Mouse (Mus musculus) stomach, postnatal 0 days (tissue): Measurements from ENCODE around the gene Gm49510. TPM values are rescaled to one million over a fixed set of nuclear protein-coding genes. Genes with fewer than 3 reads are reported as not detected.

Source experiments
- ATAC-seq: fragments of 200-750 bp; cut with Nextera tagmentation; 2 replicates; pipeline ENCODE4 v1.8.0; 2017; ENCODE audit not compliant: low FRiP score, low TSS enrichment
- DNase-seq: peaks from one replicate; pipeline ENCODE4 v3.0.0-alpha.2; 2016; ENCODE audit warnings: low spot score
- H3K27ac ChIP-seq: fragments of 300-500 bp; sonication (generic); replicated peaks from 2 replicates; pipeline ENCODE4 v1.5.1; 2014; ENCODE audit warnings: mild to moderate bottlenecking, control low read depth
- H3K27me3 ChIP-seq: fragments of 300-500 bp; sonication (generic); 2 replicates; pipeline ENCODE4 v1.6.1; 2014; ENCODE audit warnings: low read length; ENCODE audit not compliant: control insufficient read depth, insufficient read depth
- H3K36me3 ChIP-seq: fragments of 300-500 bp; sonication (generic); 2 replicates; pipeline ENCODE4 v1.6.1; 2014; ENCODE audit warnings: low read length, mixed read lengths; ENCODE audit not compliant: control insufficient read depth, insufficient read depth
- H3K4me1 ChIP-seq: fragments of 300-500 bp; sonication (generic); replicated peaks from 2 replicates; pipeline ENCODE4 v1.6.1; 2014; ENCODE audit warnings: antibody characterized with exemption; ENCODE audit not compliant: control insufficient read depth, insufficient read depth
- H3K4me2 ChIP-seq: fragments of 300-500 bp; sonication (generic); replicated peaks from 2 replicates; pipeline ENCODE4 v1.6.1; 2014; ENCODE audit warnings: low read depth, mild to moderate bottlenecking, control low read depth, moderate library complexity
- H3K4me3 ChIP-seq: fragments of 300-500 bp; sonication (generic); 2 replicates; pipeline ENCODE4 v1.5.1; 2014; ENCODE audit warnings: low read depth, low read length, control low read depth
- H3K9ac ChIP-seq: fragments of 300-500 bp; sonication (generic); 2 replicates; pipeline ENCODE4 v1.6.1; 2014; ENCODE audit warnings: mild to moderate bottlenecking, low read length, control low read depth, mixed read lengths
- H3K9me3 ChIP-seq: fragments of 300-500 bp; sonication (generic); 2 replicates; pipeline ENCODE4 v1.6.1; 2016; ENCODE audit warnings: low read length; ENCODE audit not compliant: control insufficient read depth
- CTCF ChIP-seq: IDR thresholded peaks from 2 replicates; pipeline ENCODE4 v1.5.1; 2016; ENCODE audit warnings: antibody characterized with exemption, low read depth, mild to moderate bottlenecking, moderate library complexity
- EP300 ChIP-seq: optimal IDR thresholded peaks from 2 replicates; pipeline ENCODE3; 2016; ENCODE audit warnings: antibody characterized with exemption
- WGBS: fragments of 180-500 bp; shearing (Covaris S2); extraction: QIAGEN DNeasy Blood & Tissue Kit; methylation state at CpG from one replicate; pipeline ENCODE4 v1.1.7; 2014; 5-methylcytosine and 5-hydroxymethylcytosine counted together
- polyA plus RNA-seq: library from polyadenylated mRNA; unstranded; fragments of >200 nt; fragmentation: Nextera tagmentation; extraction: Ambion mirVana; gene quantifications from 2 replicates; pipeline ENCODE4 v1.2.1, GENCODE M21; 2015

Gene Gm49510
- polyA plus RNA-seq, 1 experiment from 2014 or later = 0.27 TPM

- TF ChIP-seq EP300 = no peak
- TF ChIP-seq CTCF = peak; percentile 90
- Histone ChIP-seq H3K9me3 (no peaks in the 10 kb centered on the region), H3K4me3 (no peak overlapping the region), H3K4me1 (peaks cover 3% of the 10 kb centered on the region; the same call in 1 of the 2 replicates), H3K36me3 (peaks cover 7% of the 10 kb centered on the region; the same call in 1 of the 2 replicates), H3K27ac (0 out of 2 replicates have a peak overlapping the region, but pooled peaks have one; percentile 13), H3K4me2 (no peak overlapping the region), H3K27me3 (no peaks in the 10 kb centered on the region), H3K9ac (no peak overlapping the region)
- WGBS = 20% methylated on average over 3 of the region's 3 CpGs
- DNase-seq (peak; percentile 67), ATAC-seq (peak; percentile 67)
These were observed 32.1 kb downstream of the Gm49510 start for GRCm38 (mm10) chr15:78931577-78931976.

GRCm38 (mm10) chr15:78934784-78935320 lies 35.4 kb downstream of the Gm49510 start, which contains the start of gene Nol12:
Nol12 (plus strand) TSS chr15:78934933.
- DNase-seq (peak; percentile 85), ATAC-seq (peak; percentile 74)
- peak within 1 kb of the TSS; percentile 79 for H3K4me2 ChIP-seq
- no peaks in the 10 kb centered on the region for H3K27me3 ChIP-seq
- H3K36me3 ChIP-seq = peaks cover 13% of the 10 kb centered on the region
- peak within 1 kb of the TSS; percentile 81 for H3K4me3 ChIP-seq
- H3K4me1 ChIP-seq = 0 out of 2 replicates have a peak, but pooled peaks cover 3% of the 10 kb centered on the region
- H3K9me3 ChIP-seq = no peaks in the 10 kb centered on the region
- peak within 1 kb of the TSS; percentile 65; the same call in 1 of the 2 replicates for H3K27ac ChIP-seq
- H3K9ac ChIP-seq = peak within 1 kb of the TSS; percentile 69
- WGBS = under 1% methylated on average over 42 of the region's 42 CpGs
- TF ChIP-seq CTCF (peak; percentile 29), EP300 (peak; percentile 72)

- no peak overlapping the region for H3K9ac ChIP-seq
- no peaks in the 10 kb centered on the region for H3K9me3 ChIP-seq
- ATAC-seq (no peak), DNase-seq (no peak)
- no peak overlapping the region for H3K4me3 ChIP-seq
- H3K4me2 ChIP-seq = no peak overlapping the region
- no peak for TF ChIP-seq CTCF
- no peak for TF ChIP-seq EP300
- WGBS = 82% methylated on average over 12 of the region's 12 CpGs
- H3K27me3 ChIP-seq = no peaks in the 10 kb centered on the region
- 0 out of 2 replicates have a peak, but pooled peaks cover 3% of the 10 kb centered on the region for H3K4me1 ChIP-seq
- H3K27ac ChIP-seq = no peak overlapping the region
- peaks cover 14% of the 10 kb centered on the region for H3K36me3 ChIP-seq
These were observed 36.9 kb downstream of the Gm49510 start for GRCm38 (mm10) chr15:78936403-78936802.

GRCm38 (mm10) chr15:78937311-78937710 lies 37.8 kb downstream of the Gm49510 start:
- H3K4me3 ChIP-seq = no peak overlapping the region
- 89% methylated on average over 10 of the region's 10 CpGs for WGBS
- TF ChIP-seq EP300 = no peak
- no peak for TF ChIP-seq CTCF
- no peak overlapping the region for H3K27ac ChIP-seq
- no peak overlapping the region for H3K9ac ChIP-seq
- peaks cover 14% of the 10 kb centered on the region for H3K36me3 ChIP-seq
- 0 out of 2 replicates have a peak, but pooled peaks cover 3% of the 10 kb centered on the region for H3K4me1 ChIP-seq
- no peak for DNase-seq
- H3K4me2 ChIP-seq = no peak overlapping the region
- ATAC-seq = no peak
- no peaks in the 10 kb centered on the region for H3K27me3 ChIP-seq
- no peaks in the 10 kb centered on the region for H3K9me3 ChIP-seq

GRCm38 (mm10) chr15:78937963-78938362 lies 38.5 kb downstream of the Gm49510 start:
- Histone ChIP-seq H3K9ac (no peak overlapping the region), H3K36me3 (peaks cover 14% of the 10 kb centered on the region), H3K27me3 (no peaks in the 10 kb centered on the region), H3K4me3 (no peak overlapping the region), H3K9me3 (no peaks in the 10 kb centered on the region), H3K4me2 (no peak overlapping the region), H3K4me1 (0 out of 2 replicates have a peak, but pooled peaks cover 3% of the 10 kb centered on the region), H3K27ac (no peak overlapping the region)
- DNase-seq (no peak), ATAC-seq (no peak)
- TF ChIP-seq CTCF (no peak), EP300 (no peak)
- 76% methylated on average over 2 of the region's 2 CpGs for WGBS

- no peak overlapping the region for H3K4me3 ChIP-seq
- H3K9me3 ChIP-seq = no peaks in the 10 kb centered on the region
- H3K27me3 ChIP-seq = no peaks in the 10 kb centered on the region
- DNase-seq (no peak), ATAC-seq (no peak)
- no peak for TF ChIP-seq EP300
- TF ChIP-seq CTCF = no peak
- H3K4me2 ChIP-seq = no peak overlapping the region
- peaks cover 14% of the 10 kb centered on the region for H3K36me3 ChIP-seq
- 0 out of 2 replicates have a peak, but pooled peaks cover 3% of the 10 kb centered on the region for H3K4me1 ChIP-seq
- WGBS = 91% methylated on average over 13 of the region's 13 CpGs
- no peak overlapping the region for H3K27ac ChIP-seq
- H3K9ac ChIP-seq = no peak overlapping the region
These were observed 40.9 kb downstream of the Gm49510 start for GRCm38 (mm10) chr15:78940325-78940724.
